Mouse (Mus musculus) heart, embryonic 15.5 days (tissue): Measurements from ENCODE around the gene Gse1. TPM values are rescaled to one million over a fixed set of nuclear protein-coding genes. Genes with fewer than 3 reads are reported as not detected.
A peak's percentile ranks its signal among the peaks of the same experiment; 100 is the strongest.

Source experiments
- ATAC-seq: fragments of 200-750 bp; cut with Nextera tagmentation; replicated peaks from 2 replicates; pipeline ENCODE4 v1.8.0; 2017; ENCODE audit warnings: low read depth, moderate TSS enrichment; ENCODE audit not compliant: insufficient number of reproducible peaks, insufficient read depth, low FRiP score
- H3K27ac ChIP-seq: fragments of 300-500 bp; sonication (generic); 2 replicates; pipeline ENCODE4 v1.5.1; 2015; ENCODE audit warnings: mild to moderate bottlenecking, inconsistent platforms
- H3K27me3 ChIP-seq: fragments of 300-500 bp; sonication (generic); 2 replicates; pipeline ENCODE4 v1.6.1; 2015; ENCODE audit warnings: inconsistent platforms
- H3K36me3 ChIP-seq: fragments of 300-500 bp; sonication (generic); 2 replicates; pipeline ENCODE4 v1.6.1; 2015; ENCODE audit warnings: mild to moderate bottlenecking, inconsistent platforms
- H3K4me1 ChIP-seq: fragments of 300-500 bp; sonication (generic); replicated peaks from 2 replicates; pipeline ENCODE4 v1.6.1; 2015; ENCODE audit warnings: inconsistent platforms
- H3K4me2 ChIP-seq: fragments of 300-500 bp; sonication (generic); 2 replicates; pipeline ENCODE4 v1.6.1; 2015; ENCODE audit warnings: inconsistent platforms, mild to moderate bottlenecking, moderate library complexity
- H3K4me3 ChIP-seq: fragments of 300-500 bp; sonication (generic); 2 replicates; pipeline ENCODE4 v1.5.1; 2015; ENCODE audit warnings: mild to moderate bottlenecking, inconsistent platforms
- H3K9ac ChIP-seq: fragments of 300-500 bp; sonication (generic); 2 replicates; pipeline ENCODE4 v1.6.1; 2015; ENCODE audit warnings: mild to moderate bottlenecking, inconsistent platforms
- H3K9me3 ChIP-seq: fragments of 300-500 bp; sonication (generic); replicated peaks from 2 replicates; pipeline ENCODE4 v1.6.1; 2016; ENCODE audit warnings: inconsistent platforms
- WGBS: fragments of 180-500 bp; shearing (Covaris S2); methylation state at CpG from one replicate; pipeline ENCODE4 v1.1.7; 2015; ENCODE audit warnings: mixed read lengths; 5-methylcytosine and 5-hydroxymethylcytosine counted together
- polyA plus RNA-seq: library from polyadenylated mRNA; unstranded; fragments of >200 nt; fragmentation: Nextera tagmentation; extraction: Ambion mirVana; gene quantifications from 2 replicates; pipeline ENCODE4 v1.2.1, GENCODE M21; 2015

Gene Gse1
- polyA plus RNA-seq, 1 experiment from 2014 or later, result 8.9 TPM

DNA sequence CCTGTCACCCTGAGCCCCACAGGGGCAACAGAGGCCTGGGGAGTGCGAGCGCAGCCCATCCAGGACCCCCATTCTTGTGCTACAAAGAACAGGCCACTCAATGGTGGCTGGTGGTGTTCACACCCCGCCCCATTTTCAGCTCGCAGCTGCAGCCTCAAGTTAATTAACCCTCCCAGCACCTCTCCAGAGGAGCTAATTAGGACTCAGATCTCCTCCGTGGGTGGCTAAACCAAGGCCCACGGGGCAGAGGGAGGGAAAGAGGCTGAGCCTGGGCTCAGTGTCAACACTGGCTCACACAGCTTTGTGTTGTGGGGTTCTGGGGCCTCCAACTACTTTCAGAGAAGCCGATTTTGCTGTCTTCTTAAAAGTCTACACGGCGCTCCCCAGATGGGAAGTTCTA lies 75.8 kb downstream of the Gse1 start:
- no peak overlapping the region for H3K4me2 ChIP-seq
- no peaks in the 10 kb centered on the region for H3K36me3 ChIP-seq
- no peaks in the 10 kb centered on the region for H3K9me3 ChIP-seq
- H3K9ac ChIP-seq, result no peak overlapping the region
- H3K27ac ChIP-seq, result no peak overlapping the region
- ATAC-seq, result no peak
- peaks cover 37% of the 10 kb centered on the region for H3K4me1 ChIP-seq
- peaks cover 14% of the 10 kb centered on the region; the same call in 1 of the 2 replicates for H3K27me3 ChIP-seq
- no peak overlapping the region for H3K4me3 ChIP-seq
- 65% methylated on average over 9 of the region's 9 CpGs for WGBS

DNA sequence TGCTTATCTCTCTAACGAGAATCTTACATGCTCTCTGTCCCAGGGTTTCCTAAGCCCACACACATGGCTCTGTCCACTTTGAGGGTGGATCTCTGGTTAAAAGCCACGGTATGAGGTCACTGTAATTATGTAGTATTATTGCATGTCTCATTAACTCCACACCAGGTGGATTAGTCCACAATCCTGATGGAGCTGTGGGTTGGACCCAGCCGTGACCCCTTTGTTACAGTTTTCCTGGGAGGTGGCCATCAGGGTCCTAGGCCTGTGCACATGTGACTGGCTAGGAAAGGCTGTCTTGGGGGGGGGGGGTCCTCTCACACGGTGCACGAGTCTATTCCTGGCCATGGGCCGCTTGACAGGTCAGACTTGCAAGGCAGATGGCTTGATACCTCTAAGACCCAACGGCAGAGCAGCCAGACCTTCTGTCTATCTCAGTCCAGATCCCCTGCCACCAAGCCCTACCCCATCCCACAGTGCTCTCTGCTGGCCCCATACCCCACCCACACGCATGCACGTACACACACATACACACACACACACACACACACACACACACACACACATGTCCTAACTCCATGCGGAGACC lies 77.6 kb downstream of the Gse1 start:
- WGBS, result 76% methylated on average over 10 of the region's 10 CpGs
- Histone ChIP-seq H3K9ac (no peak overlapping the region), H3K36me3 (no peaks in the 10 kb centered on the region), H3K4me3 (no peak overlapping the region), H3K4me2 (no peak overlapping the region), H3K27ac (no peak overlapping the region), H3K9me3 (no peaks in the 10 kb centered on the region), H3K27me3 (peaks cover 18% of the 10 kb centered on the region; the same call in 1 of the 2 replicates), H3K4me1 (peaks cover 37% of the 10 kb centered on the region)
- ATAC-seq, result no peak

DNA sequence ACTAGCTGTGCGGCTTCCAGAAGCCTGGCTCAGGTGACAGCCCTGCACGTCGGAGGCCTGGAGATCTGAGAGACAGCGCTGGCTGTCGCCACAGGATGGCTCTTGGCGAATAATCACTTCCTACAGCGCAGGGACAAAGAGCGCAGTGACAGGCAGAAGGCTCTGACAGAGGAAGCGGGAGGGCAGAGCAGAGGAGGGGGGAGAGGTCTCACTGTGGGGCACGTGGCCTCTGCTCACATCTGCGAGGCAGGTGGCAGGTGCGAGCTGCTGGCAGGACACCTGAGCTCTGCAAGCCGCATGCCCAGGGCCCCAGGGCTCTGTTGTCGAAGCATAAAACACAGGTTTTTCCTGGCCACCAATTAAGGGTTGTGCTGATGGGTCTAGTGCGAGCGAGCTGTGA lies 78.8 kb downstream of the Gse1 start:
- peak overlapping the region; percentile 40 for H3K4me2 ChIP-seq
- ATAC-seq, result no peak
- no peaks in the 10 kb centered on the region for H3K9me3 ChIP-seq
- no peak overlapping the region for H3K27ac ChIP-seq
- H3K9ac ChIP-seq, result 0 out of 2 replicates have a peak overlapping the region, but pooled peaks have one; percentile 7
- WGBS, result 15% methylated on average over 16 of the region's 16 CpGs
- H3K27me3 ChIP-seq, result peaks cover 22% of the 10 kb centered on the region; the same call in 1 of the 2 replicates
- H3K4me1 ChIP-seq, result peaks cover 32% of the 10 kb centered on the region
- H3K4me3 ChIP-seq, result no peak overlapping the region
- H3K36me3 ChIP-seq, result no peaks in the 10 kb centered on the region

DNA sequence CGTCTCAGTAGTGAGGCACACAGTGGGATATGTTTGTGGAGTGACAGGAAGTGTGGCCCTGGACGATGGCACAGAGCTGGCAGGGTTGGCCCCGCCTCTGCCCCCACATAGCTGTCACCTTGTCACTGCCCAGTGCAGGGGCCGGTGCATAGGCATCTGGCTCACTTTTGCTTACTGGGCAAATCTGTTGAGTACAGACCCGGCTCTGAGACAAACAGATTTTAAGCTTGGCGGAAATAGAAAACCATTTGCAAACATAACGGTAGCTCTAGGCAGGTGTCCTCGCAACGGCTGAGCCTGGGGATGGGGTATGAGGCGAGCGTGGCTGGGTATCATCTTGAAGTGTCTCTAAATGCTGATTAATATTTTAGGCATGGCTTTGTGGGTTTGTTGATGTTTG lies 79.3 kb downstream of the Gse1 start:
- no peak overlapping the region for H3K4me3 ChIP-seq
- H3K9ac ChIP-seq, result no peak overlapping the region
- H3K4me2 ChIP-seq, result peak overlapping the region; percentile 40
- H3K36me3 ChIP-seq, result no peaks in the 10 kb centered on the region
- H3K27me3 ChIP-seq, result peaks cover 22% of the 10 kb centered on the region; the same call in 1 of the 2 replicates
- ATAC-seq, result no peak
- H3K4me1 ChIP-seq, result peaks cover 32% of the 10 kb centered on the region
- no peak overlapping the region for H3K27ac ChIP-seq
- H3K9me3 ChIP-seq, result no peaks in the 10 kb centered on the region
- WGBS, result 54% methylated on average over 11 of the region's 11 CpGs

DNA sequence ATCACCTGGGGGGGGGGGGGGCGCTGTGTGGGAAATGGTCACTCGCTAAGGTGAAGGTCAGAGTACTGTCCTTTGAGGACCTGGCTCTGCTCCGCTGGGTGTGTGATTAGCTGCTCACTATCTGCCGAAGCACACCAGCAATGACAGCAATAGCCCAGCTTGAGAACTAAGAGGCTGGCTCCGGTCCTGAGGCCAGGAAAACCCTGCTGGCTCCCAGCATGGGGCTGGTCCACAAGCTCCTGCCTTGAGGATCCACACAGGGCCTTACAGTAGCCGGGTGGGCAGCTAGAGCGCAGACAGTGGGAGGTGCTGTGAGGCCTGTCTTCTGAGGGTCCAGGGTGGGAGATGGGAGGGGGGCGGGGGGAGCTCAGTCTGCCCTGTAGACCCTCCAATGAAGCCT lies 79.9 kb downstream of the Gse1 start:
- Histone ChIP-seq H3K36me3 (no peaks in the 10 kb centered on the region), H3K9me3 (no peaks in the 10 kb centered on the region), H3K9ac (no peak overlapping the region), H3K4me2 (no peak overlapping the region), H3K27me3 (peaks cover 22% of the 10 kb centered on the region; the same call in 1 of the 2 replicates), H3K4me3 (no peak overlapping the region), H3K27ac (peak overlapping the region; percentile 31; the same call in 1 of the 2 replicates), H3K4me1 (peaks cover 32% of the 10 kb centered on the region)
- WGBS, result 34% methylated on average over 8 of the region's 8 CpGs
- ATAC-seq, result no peak

DNA sequence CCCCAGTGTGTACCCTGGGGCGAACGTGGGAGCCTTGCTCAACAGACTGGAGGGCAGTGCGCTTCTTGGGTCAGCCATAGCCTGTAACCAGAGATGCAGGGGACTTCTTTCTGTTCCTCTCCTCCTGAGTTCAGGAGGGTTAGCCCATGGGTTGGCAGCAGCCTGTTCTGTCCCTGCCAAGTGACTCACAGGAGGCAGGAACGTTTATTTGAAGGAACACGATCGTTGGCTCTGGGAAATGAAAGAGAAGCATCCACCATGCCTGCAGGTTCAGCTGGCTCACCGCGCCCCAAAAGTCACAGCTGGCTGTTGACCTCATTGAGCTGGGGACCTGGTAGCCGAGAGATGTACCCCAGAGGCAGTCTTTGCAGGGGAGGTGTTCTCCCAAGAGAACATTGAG lies 80.3 kb downstream of the Gse1 start:
- ATAC-seq, result no peak
- H3K27ac ChIP-seq, result peak overlapping the region; percentile 31; the same call in 1 of the 2 replicates
- H3K4me2 ChIP-seq, result no peak overlapping the region
- H3K36me3 ChIP-seq, result no peaks in the 10 kb centered on the region
- 57% methylated on average over 9 of the region's 9 CpGs for WGBS
- no peak overlapping the region for H3K9ac ChIP-seq
- peaks cover 32% of the 10 kb centered on the region for H3K4me1 ChIP-seq
- peaks cover 22% of the 10 kb centered on the region; the same call in 1 of the 2 replicates for H3K27me3 ChIP-seq
- no peak overlapping the region for H3K4me3 ChIP-seq
- no peaks in the 10 kb centered on the region for H3K9me3 ChIP-seq

DNA sequence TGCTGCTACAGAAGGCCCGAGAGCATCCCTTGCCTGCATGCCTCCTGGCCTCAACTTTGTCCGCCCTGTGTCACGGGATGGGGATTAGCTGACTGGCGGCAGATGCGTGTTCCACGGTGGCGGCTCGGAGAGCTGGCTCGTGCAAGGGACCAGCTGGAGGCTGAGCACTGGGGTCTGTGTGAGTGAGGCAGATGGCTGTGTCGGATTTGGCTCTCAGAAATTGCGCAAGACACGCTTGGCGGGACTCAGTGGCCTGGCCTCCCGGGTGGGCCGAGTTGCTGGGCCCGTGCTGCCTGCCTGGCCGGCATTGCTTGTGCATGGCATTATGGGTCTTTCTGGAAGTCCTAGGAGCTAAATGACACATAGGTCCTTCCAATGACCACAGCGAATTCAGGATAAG lies 81.1 kb downstream of the Gse1 start:
- Histone ChIP-seq H3K4me2 (no peak overlapping the region), H3K9me3 (no peaks in the 10 kb centered on the region), H3K27ac (no peak overlapping the region), H3K4me3 (no peak overlapping the region), H3K9ac (no peak overlapping the region), H3K4me1 (peaks cover 32% of the 10 kb centered on the region), H3K27me3 (peaks cover 22% of the 10 kb centered on the region; the same call in 1 of the 2 replicates), H3K36me3 (no peaks in the 10 kb centered on the region)
- ATAC-seq, result no peak; the same call in 1 of the 2 replicates
- 84% methylated on average over 18 of the region's 18 CpGs for WGBS

DNA sequence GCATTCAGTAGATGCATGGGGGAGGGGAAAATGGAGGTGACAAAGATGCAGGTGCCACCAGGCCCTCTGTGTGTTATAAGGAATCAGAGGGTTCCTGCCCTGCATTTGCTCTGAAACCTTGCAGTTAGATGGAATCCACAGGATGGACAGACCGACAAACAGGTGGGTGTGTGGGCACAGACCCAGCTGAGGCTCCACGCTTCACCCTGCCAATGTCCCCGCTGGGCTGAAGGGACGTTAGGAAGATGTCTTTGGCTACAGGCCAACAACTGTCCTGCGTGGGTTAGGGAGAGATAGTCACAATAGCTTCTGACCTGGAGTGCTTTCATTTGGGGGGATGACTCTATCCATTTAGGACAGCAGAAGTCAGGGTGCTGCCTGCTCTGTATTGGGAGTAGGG lies 81.8 kb downstream of the Gse1 start:
- 60% methylated on average over 5 of the region's 5 CpGs for WGBS
- Histone ChIP-seq H3K9me3 (no peaks in the 10 kb centered on the region), H3K4me2 (no peak overlapping the region), H3K9ac (no peak overlapping the region), H3K27me3 (peaks cover 22% of the 10 kb centered on the region; the same call in 1 of the 2 replicates), H3K27ac (no peak overlapping the region), H3K4me3 (no peak overlapping the region), H3K4me1 (peaks cover 32% of the 10 kb centered on the region), H3K36me3 (no peaks in the 10 kb centered on the region)
- ATAC-seq, result no peak

DNA sequence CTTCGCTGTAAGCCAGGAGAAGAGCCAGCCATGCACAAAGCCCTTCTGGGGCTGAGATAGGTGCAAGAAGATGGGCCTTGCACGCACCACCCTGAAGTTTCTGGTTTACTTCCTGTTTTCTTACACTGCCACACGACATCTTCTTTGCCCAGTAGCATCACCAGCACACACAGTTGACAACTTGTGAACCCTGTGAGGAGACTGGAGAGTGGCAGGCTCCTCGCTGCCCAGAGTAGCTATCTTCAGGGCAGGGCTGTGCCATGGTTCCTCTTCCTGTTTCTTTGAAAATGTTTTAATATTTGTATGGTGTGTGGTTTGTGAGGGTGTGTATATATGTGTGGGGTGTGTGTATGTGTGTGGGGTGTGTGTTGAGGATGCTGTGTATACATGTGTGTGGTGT lies 84.2 kb downstream of the Gse1 start:
- Histone ChIP-seq H3K4me1 (peaks cover 25% of the 10 kb centered on the region), H3K27ac (no peak overlapping the region), H3K9me3 (no peaks in the 10 kb centered on the region), H3K27me3 (peaks cover 9% of the 10 kb centered on the region; the same call in 1 of the 2 replicates), H3K9ac (no peak overlapping the region), H3K36me3 (no peaks in the 10 kb centered on the region), H3K4me2 (no peak overlapping the region), H3K4me3 (no peak overlapping the region)
- 71% methylated on average over 4 of the region's 4 CpGs for WGBS
- ATAC-seq, result no peak

DNA sequence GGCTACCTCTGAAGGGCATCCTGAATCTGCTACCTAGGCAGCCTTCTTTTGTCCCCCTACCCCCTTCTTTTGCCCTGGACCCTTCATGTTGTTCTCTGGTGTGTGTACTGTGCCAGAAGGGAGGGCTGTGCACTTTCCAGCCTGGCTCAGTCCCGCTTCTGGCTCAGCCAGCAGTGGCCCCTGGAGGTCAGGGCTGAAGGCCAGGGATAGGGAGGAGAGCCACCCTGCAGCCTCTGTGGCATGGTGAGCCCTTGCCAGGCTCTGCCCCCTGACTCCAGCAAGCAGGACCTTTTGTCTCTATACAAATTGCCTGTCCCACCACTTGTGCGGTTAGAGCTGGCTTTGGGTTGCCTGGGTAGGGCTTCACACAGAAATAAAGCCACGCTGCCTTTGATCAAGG lies 85.4 kb downstream of the Gse1 start:
- ATAC-seq, result no peak
- Histone ChIP-seq H3K9ac (no peak overlapping the region), H3K4me3 (no peak overlapping the region), H3K4me2 (no peak overlapping the region), H3K27ac (no peak overlapping the region), H3K36me3 (no peaks in the 10 kb centered on the region), H3K27me3 (peaks cover 8% of the 10 kb centered on the region; the same call in 1 of the 2 replicates), H3K9me3 (no peaks in the 10 kb centered on the region), H3K4me1 (peaks cover 13% of the 10 kb centered on the region)
- WGBS, result 83% methylated on average over 3 of the region's 3 CpGs

DNA sequence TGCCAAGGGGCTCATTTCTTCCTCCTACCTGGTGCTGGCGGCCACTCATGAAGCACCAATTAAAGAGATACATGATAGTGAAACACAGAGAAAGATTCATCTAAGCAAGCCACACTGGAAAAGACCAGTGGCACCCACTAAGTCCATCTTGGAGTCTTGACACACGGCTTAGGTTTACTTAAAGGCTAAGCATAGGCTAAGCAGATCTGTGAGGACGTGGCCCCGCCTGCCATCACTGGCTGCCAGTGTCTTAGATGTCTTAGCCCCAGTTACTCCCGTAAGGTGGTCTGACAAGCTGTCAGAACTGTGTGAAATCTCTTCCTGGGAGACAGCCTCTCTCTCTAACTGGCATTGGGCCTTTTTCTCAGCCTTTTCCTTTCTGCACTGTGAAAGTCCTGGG lies 86.7 kb downstream of the Gse1 start:
- no peak overlapping the region for H3K27ac ChIP-seq
- peaks cover 10% of the 10 kb centered on the region for H3K4me1 ChIP-seq
- H3K36me3 ChIP-seq, result no peaks in the 10 kb centered on the region
- peaks cover 8% of the 10 kb centered on the region; the same call in 1 of the 2 replicates for H3K27me3 ChIP-seq
- H3K9me3 ChIP-seq, result no peaks in the 10 kb centered on the region
- H3K4me3 ChIP-seq, result no peak overlapping the region
- H3K4me2 ChIP-seq, result no peak overlapping the region
- WGBS, result 76% methylated on average over 5 of the region's 5 CpGs
- no peak for ATAC-seq
- no peak overlapping the region for H3K9ac ChIP-seq

DNA sequence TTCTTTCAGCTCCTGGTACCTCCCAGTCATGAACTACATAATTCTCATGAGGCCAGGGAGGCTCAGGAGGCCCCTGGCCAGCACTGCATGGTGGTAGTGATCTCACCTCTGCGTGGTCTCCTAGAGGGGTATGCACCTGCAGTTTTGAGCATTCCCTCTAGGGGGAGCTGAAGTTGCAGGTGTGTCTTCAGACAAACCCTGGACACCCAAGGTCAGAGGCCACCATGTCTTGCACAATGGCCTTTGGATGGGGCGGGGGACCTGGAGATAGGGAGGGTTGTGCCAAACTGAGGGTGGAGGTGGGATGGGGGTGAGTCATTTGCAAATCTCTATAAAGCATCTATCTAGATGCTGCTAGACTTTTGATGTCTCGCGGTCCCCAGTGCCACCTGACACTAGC lies 87.4 kb downstream of the Gse1 start:
- Histone ChIP-seq H3K36me3 (no peaks in the 10 kb centered on the region), H3K4me3 (no peak overlapping the region), H3K9ac (no peak overlapping the region), H3K4me1 (peaks cover 8% of the 10 kb centered on the region), H3K9me3 (no peaks in the 10 kb centered on the region), H3K27ac (no peak overlapping the region), H3K27me3 (peaks cover 5% of the 10 kb centered on the region; the same call in 1 of the 2 replicates), H3K4me2 (no peak overlapping the region)
- 85% methylated on average over 4 of the region's 4 CpGs for WGBS
- ATAC-seq, result no peak
